Mouse (Mus musculus): ENCODE results near the gene Ifi27l2b.
"Not testable (repeated sequence)": the region's sequence is repeated elsewhere in the genome, so short reads cannot be mapped to it uniquely, and the experiment has no call there.

The Ifi27l2b gene

DNA sequence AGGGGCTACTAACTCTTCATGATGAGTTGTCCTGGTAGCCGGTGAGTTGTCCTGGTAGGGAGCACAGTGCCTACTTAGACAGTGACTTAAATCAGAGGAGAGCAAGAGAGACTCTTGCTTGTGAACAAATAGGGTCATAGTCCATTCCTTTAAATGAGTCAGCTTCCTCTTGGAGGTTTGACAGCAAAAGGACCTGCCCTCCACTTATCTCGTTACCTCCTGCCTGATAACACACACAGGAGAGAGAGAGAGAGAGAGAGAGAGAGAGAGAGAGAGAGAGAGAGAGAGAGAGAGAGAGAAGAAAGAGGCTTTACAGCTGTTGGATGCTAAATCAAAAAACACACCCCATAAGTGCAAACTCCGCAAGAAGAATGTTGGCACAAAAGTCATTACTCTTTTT, at the start of gene Ifi27l2b:
Gene Ifi27l2b, minus strand, starts transcription at position 84 of the 400 bp plus-strand sequence.
- no peak for DNase-seq (ENCODE audit: low spot score)

DNA sequence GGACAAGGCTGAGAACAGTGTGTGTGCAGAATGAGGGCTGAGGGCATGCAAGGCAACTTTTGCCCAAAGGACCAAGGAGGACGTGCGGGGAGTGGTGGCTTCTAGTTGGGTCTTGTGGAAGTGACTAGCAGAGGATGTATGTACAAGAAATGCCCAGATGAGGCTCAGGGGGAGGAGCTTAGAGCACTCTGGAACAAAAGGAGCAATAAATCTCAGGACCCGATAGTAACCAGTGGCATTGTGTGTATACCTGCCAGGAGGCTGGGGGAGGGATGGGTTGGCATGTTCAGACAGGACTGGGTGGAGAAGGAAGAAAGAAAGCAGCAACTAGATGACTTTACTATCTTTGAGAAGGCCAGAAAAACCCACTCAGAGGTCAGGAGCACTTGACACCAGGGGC, 47.4 kb upstream of the Ifi27l2b start:
- DNase-seq (ENCODE audit: low spot score) = no peak

DNA sequence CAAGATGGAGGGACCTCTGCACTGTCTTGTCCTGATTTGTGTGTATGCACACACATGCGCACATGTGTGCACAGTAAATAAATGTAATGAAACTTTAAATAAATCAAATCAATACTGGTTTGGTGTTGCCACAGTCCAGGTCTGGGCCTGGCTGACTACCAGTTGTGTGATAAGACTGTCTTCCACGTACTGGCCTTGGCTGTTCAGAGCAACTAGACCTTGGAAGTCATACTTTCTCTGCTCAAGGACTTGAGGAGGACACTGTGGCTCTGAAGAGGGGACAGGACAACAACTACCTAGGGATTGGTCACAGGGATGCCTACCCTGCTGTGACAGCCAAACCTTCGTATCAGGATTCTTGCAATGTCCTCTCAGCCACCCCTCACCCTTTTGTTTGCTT, 46.3 kb upstream of the Ifi27l2b start:
- DNase-seq (ENCODE audit: low spot score) = no peak

DNA sequence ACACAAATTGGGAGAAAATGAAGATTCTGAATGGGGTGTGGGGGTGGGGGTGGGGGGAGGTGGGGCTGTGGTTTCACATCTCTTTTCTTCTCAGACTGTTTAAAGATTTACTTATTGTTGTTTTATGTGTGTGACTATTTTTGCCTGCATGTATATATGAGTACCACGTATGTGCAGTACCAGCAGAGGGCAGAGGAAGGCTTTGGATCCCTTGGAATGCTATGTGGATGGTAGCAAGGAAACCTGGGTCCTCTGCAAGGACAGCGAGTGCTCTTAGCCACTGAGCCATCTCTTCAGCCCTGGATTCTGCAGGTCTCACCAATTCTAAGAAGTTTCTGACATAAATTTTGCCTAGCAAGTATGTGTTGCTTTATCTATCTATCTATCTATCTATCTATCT, 42.2 kb upstream of the Ifi27l2b start:
- DNase-seq (ENCODE audit: low spot score) = no peak

DNA sequence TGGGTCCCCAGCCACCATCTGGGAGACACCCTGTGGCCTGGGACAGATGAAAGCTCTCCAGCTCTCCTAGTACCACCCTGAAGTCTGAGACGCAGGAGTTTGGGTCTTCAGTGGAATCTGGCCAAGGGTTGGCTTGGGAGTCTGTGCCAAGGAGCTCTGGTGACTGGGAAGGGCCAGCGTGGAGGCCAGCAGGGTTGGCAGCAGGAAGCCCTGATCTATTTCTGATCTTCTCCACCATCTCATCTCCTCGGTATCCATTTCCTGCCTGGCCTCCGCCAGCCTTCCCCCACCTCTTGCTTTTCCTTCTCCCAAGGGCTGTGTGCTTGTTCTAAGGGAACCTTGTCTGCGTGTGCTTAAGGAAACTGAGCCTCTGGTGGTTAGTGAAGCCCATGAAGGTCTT, 41.7 kb upstream of the Ifi27l2b start:
- no peak for DNase-seq (ENCODE audit: low spot score)

DNA sequence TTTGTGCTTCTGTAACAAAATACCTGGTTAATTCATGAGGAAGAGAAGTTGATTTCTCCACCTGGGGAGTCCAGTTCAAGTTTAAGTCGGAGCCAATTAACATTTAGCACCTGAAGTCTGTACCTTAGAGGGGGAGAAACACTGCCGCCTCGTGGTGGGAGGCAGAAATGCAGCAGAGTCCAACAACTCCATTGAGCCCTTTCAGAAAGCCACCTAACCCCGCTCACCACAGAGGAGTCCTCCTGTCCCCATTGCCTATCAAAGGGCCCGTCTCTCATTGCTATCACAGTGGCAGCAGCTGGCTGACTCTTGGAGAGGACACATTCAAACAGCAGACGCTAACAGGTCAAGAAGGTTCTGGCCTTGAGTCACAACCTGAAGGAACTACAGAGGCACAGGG, 37.5 kb upstream of the Ifi27l2b start:
- DNase-seq (ENCODE audit: low spot score) = no peak

DNA sequence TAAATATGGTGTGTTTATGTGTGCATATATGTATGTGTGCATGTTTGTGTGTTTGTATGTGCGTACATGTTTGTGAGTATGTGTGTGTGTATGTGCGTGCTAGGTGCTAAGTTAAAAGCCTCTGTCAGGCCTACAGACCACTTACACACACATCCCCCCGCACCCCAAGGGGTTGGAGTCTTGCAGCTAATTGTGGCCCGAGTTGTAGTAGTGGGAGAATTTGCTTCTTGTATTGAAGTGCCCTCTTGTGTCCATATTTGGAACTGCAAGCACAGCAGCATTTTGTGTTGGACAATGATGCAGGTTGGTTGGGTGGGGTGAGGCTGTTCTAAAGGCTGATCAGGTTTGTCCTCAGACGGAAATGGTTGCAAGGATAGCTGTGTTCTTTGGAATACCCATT, 35.7 kb upstream of the Ifi27l2b start:
- no peak for DNase-seq (ENCODE audit: low spot score)

DNA sequence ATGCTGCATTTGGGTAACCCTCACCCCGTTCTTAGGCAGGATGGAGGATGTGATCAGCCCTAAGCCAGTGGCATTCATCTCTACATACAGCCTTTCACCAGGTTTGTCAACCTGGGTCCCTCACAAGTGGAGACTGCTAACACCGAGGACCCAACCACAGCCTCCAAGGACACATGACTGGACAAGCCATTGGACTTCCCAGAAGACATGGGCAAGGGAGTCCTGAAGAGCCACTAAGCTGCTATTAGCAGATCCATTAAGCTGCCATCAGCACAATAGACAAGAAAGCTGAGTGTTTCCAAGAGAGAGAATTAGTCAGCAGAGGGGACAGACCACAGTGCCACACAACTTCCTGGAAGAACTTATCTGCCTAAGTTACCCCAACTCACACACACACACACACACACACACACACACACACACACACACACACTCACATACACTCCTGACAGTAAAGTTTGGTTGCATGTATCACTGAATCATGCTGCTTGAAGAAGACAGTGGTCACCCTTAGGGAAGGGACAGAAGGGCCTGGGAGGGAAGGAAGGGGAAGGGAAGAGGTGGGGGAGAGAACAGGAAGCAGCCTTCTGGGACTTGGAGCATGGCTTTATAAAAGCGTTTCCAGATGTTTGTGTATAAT, 34.2 kb upstream of the Ifi27l2b start:
- no peak for DNase-seq (ENCODE audit: low spot score)

DNA sequence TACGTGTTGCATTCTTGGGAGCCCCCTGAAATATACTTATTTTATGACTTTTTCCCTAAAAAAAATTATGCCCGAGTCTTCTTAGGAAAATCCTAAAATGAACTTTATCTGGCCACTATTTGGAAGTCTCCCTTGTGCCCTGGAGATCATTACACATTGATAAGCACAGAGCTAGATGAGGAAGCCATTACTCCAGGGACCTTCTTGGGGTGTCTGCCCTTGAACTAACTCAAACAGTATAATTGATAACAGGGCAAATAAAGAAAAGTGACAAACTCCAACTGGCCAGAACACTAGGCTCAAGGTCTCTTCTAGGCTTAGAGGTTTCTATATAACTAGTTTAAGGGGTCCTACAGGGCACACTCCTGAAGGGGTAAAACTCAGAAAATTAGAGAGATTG, 30.7 kb upstream of the Ifi27l2b start:
- DNase-seq (ENCODE audit: low spot score) = no peak

DNA sequence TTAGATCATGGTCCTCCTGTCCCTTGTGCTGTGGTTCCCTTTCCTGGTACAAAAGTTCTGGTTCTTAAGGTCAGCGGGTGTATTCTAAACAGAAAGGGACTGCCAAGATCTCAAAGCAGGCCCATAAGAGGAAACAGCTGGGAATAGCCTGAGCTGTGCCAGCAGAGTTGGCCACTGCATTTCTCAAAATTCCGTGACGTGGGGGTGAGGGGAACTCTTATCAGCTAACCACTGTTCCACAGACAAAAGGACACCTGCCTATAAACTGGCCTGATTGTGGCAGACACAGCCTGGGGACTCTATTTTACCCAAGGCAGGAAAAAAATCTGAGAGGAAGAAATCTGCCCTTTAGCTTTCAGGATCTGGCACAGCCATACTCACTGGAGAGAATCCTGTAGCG, 30.3 kb upstream of the Ifi27l2b start:
- DNase-seq (ENCODE audit: low spot score) = no peak

DNA sequence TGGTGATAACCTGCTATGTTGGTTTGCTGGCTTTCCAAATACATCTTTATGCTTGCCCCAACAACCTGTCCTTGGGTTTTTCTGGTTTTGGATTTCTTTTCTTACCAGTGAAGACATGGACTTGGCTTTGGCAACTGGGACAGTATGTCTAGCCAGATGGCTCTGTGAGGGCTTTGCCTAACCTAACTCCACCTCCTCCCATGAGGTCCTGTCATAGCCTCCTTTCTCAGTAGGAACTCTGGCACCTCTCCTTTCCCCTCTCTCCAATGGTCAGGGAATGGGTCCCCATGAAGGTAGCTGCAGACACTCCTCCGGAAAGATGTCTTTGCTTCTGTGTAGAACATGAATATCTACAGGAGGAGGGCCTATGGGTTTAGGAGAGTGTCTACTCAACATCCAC, 29.7 kb upstream of the Ifi27l2b start:
- no peak for DNase-seq (ENCODE audit: low spot score)

DNA sequence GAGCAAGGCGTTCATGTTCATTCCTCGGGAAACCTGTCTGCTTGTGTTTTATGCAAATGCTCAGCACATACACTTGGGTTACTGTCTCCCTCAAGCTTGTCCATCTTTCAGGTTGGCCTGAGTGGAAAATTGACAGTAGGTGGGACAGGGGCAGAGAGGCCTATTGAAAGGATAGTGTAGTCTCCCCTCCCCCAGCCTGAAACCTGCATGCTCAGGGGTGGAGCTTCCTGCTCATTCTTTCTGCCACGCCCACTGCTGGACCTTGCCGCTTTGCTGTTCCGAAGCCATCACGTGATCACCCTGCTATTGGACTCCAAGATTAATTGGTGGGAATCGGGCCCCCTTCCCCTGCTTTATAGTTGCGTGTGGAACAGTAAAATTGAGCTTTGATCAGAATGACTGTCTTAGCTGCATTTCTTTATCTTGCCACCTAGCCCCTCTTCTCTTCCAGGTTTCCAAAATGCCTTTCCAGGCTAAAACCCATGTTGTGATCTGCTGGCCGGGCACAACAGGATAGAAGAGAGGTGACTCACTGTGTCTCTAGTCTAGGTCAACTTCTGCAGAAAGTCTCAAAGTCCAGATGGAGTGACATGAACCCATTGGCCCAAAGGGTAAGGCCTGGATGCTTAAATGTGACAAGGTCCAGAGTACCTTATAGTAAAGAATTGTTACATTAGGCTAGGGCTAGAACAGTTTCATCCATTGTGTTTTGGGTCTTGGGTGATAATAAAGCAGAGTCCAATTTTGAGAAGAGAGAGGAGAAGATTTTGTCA, 27.4 kb upstream of the Ifi27l2b start:
- DNase-seq (ENCODE audit: low spot score) = not testable (repeated sequence)

DNA sequence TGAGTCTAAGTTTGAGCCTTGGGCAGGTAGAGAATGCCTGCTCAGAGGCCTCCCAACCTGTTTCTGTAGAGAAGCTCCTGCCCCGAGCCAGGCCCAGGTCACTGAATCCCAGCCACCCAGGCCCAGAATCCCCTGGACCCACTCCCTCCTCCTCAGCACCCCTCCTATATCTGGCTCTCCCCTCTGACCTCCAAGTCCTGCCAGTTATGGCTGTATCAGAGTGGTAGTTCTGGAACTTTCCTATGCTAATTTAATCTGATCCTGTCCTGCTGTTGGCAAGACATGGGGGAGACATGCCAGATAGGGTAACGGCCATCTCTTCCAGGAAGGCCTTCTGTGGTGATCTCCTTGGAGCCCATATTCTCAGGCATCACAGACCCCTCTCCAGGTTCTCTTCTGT, 25.8 kb upstream of the Ifi27l2b start:
- no peak for DNase-seq (ENCODE audit: low spot score)

DNA sequence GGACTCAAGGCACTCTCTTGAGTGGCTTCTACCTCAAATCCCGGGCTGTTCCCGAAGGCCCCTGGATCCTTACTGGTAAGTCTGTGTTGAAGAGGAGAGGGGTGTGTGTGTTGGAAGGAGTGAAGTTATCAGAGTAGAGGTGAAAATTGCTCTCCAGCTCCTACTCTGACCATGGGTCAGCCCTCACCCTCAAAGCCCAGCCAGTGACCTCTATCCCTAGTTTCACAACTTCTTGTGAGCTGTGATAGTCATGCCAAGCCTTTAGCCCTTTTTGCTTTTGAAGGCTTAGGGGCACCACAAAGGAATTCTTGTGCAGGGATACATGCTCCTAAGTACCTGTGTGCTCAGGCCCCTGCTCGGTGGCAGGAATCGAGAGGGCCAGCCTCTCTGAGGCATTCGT, 24.6 kb upstream of the Ifi27l2b start:
- no peak for DNase-seq (ENCODE audit: low spot score)

DNA sequence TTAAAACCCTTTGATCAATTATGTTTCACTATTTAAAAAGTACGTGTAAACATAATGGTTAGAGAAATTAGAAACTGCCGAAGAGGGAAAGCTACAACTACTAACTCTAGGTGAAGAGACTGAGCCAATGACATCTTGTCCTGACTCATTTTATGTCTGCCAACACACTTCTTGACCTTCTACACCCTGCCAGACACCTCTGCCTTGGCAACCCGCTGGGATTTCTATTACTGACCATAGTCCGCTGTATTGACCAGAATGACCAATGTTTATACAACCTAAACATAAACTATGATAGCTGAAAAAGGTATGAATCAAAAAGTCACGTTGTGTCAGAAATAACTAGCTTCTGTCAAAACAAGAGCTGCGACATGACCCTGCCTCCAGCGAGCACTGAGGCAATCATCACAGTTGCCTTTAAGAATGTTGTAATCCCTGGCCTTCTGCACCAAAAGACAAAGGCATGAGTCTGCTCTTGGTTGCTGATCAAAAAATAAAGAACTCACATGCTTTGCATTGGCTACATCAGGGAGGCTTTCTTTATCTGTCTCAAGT, 20.5 kb upstream of the Ifi27l2b start:
- DNase-seq (ENCODE audit: low spot score) = no peak

DNA sequence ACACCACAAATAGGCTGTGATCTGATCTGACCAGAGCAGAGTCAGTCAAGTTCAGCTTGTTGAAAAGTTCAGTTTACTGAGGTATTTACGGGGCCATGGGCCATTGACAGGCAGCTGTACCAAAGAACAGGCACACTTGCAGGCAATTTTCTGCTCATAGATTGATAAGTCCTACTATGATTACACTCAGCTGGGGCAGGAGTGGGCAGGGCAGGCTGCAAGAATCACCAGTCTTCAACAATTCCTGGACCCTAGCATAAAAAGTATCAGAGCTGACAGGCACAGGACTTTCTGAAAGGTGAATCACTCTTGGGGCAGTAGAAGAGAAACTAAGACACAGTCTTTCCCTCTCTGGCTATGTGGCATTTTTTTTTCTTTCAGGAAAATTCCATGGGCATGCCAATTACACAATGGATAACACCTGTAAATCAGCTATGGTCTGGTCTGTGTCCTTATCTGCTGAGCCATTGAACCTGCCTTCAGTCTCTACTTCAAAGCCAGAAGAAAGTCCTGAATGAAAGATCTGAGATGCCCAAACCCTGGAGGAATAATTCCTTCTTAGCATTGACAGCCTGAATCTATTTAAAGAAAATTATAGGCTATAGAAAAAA, 19.9 kb upstream of the Ifi27l2b start:
- DNase-seq (ENCODE audit: low spot score) = no peak

DNA sequence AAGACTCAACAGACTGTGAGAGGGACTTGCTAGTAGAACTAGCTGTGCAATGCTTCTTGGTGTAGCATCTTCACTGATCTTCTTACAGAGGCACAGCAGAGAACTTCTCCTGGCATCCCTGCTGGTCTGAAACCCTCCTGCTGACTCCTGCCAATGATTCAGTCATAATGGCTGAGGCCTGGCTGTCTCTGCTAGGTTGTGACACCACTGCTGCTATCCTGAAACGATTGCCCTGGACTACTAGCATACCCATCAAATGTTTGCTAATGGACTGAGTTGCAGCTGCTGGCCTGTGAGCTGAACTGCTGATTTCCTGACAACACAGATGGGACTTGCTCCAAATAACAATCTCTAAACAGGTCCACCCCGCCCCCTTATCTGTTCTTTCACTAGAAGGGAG, 17.5 kb upstream of the Ifi27l2b start:
- DNase-seq (ENCODE audit: low spot score) = no peak

DNA sequence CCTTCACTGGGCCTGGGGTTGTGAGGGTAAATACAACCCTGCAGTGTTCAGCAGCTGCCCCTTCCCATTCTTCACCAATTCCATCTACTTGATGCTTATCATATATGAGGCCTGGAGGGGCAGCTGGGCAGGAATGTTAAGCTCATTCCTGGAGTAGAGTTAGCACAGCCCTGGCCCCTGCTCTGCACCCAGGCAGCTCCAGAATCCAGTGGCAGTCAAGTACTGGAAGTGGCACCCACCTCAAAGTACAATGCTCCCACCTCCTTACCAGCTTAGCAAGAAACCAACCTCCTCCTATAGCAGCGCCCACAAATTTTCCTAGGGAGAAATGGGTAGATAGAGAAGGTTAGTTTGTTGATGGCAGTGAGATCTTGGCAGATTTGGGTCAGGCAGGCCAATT, 296 bp downstream of the Ifi27l2b start:
- not testable (repeated sequence) for DNase-seq (ENCODE audit: low spot score)

DNA sequence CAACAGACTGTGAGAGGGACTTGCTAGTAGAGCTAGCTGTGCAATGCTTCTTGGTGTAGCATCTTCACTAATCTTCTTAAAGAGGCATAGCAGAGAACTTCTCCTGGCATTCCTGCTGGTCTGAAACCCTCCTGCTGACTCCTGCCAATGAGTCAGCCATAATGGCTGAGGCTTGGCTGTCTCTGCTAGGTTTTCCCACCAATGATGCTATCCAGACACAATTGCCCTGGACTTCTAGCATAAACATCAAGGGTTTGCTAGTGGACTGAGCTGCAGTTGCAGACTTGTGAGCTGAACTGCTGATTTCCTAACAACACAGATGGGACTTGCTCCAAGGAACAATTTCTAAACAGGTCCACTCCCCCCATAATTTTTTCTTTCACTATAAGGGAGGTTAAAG, 3.7 kb downstream of the Ifi27l2b start:
- no peak for DNase-seq (ENCODE audit: low spot score)

DNA sequence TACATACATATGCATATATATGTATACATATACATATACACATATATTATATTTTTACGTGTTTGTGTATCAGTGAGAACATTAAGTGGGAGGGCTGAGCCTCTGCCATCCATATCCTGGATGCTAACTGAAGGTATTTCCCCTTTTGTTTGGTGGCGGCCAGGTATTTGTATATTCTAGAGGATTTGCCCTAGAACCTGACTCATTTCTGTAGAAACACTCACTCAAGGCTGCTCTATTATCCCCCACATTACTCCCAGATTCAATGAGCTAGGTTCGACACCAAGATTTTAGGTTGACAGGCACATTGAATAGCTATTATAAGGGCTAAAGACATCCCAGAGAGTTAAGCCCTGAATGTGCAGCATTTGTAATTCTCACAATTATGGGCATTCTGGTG, 12.0 kb downstream of the Ifi27l2b start:
- DNase-seq (ENCODE audit: low spot score) = no peak

DNA sequence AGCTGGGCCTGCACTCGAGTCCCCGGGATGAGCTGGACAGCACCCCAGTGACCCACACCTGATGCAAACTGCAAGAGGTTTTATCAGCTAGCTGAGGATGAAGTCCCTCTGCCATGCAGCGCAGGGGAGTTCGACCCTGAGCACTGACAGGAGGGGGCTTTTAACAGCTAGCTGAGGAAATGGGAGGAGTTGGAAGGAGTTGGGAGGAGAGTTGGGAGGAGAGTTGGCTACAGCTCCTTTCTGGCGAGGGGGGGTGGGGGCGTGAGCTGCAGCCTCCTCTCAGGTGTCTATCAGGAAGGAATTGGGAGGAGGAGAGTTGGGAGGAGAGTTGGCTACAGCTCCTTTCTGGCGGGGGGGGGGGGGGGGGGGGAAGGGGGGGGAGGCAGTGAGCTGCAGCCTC, 12.8 kb downstream of the Ifi27l2b start:
- DNase-seq (ENCODE audit: low spot score) = not testable (repeated sequence)

DNA sequence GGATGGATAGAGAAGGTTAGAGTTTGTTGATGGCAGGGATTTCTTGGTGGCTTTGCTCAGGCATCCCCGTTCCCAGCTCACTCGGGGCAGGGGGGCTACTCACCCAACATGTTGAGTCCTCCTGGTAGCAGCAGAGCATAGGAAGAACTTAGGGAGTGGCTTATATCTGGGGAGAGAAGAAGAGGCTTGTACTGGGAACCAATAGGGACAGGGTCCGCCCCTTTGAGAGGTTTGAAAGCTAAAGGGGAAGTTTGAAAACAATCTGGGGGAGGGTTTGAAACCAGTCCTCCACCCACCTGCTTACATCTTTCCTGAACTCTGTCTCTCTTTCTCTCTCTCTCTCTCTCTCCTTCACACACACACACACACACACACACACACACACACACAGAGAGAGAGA, 13.5 kb downstream of the Ifi27l2b start, which contains the start of gene Ifi27l2a:
Gene Ifi27l2a, minus strand, starts transcription at position 157 of the 400 bp plus-strand sequence.
- DNase-seq (ENCODE audit: low spot score) = no peak

DNA sequence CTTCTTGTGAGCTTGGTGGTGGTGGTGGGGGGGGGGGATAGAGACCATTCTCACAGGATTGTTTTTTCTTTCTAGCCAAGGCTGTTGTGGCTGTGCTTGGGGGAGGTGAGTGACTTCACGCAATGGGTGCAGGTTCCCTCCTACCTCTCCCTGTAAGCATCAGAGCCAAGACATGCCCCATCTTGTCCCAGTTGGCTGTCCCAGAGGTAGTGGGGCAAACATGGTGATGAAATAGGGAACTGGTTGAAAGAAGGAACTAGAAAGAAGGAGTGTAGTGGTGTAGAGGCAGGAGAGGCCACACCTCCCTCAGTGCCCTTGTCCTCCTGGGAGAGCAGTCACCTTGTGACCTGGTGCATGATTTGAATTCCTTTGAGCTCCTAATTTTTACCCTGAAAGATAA, 19.4 kb downstream of the Ifi27l2b start:
- no peak for DNase-seq (ENCODE audit: low spot score)

Data from ovary, adult 18-20 months (tissue).